Mouse (Mus musculus): ENCODE data around the gene Gm14226. TPM values are rescaled to one million over a fixed set of nuclear protein-coding genes. Genes with fewer than 3 reads are reported as not detected.
A peak's percentile ranks its signal among the peaks of the same experiment; 100 is the strongest.
"Not testable (repeated sequence)": the region's sequence is repeated elsewhere in the genome, so short reads cannot be mapped to it uniquely, and the experiment has no call there.

The Gm14226 gene
- polyA plus RNA-seq (2012; fragmentation: generic; extraction: Trizol): not detected

DNA sequence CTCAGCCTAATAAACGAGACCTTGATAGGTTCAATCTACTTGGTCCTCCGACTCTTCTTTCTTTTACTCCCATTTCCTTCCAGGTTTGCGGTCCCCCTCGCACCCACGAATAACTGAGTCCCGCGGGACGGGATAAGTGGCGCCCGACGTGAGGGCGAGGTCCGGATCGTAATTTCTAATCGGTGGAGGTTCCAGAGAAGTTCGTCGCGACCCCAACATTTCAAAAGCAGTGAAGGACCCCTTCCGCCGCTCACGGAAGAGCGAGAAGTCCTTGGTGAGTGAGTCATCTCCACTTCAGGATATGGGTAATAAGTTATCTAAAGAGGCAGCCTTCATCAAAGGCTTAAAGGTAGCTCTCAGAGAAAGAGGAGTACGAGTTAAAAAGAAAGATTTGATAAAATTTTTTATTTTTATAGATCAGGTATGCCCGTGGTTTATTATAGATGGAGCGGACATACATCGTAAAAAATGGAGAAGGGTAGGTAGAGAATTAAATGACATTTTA is at the start of gene Gm14226:
Gene Gm14226 (plus strand): TSS at position 16 of the 505 bp plus-strand sequence.
- H3K79me2 ChIP-seq (ENCODE audit: control insufficient read depth, insufficient read depth); H3K36me3 ChIP-seq (ENCODE audit: control insufficient read depth, insufficient read depth); H3ac ChIP-seq (ENCODE audit: control insufficient read depth, insufficient read length); H3K27me3 ChIP-seq (ENCODE audit: control insufficient read depth, insufficient read depth, insufficient read length); H3K4me3 ChIP-seq: not testable (repeated sequence)
- peak within 1 kb of the TSS; percentile 56 for H3K4me2 ChIP-seq (ENCODE audit: low read depth)

DNA sequence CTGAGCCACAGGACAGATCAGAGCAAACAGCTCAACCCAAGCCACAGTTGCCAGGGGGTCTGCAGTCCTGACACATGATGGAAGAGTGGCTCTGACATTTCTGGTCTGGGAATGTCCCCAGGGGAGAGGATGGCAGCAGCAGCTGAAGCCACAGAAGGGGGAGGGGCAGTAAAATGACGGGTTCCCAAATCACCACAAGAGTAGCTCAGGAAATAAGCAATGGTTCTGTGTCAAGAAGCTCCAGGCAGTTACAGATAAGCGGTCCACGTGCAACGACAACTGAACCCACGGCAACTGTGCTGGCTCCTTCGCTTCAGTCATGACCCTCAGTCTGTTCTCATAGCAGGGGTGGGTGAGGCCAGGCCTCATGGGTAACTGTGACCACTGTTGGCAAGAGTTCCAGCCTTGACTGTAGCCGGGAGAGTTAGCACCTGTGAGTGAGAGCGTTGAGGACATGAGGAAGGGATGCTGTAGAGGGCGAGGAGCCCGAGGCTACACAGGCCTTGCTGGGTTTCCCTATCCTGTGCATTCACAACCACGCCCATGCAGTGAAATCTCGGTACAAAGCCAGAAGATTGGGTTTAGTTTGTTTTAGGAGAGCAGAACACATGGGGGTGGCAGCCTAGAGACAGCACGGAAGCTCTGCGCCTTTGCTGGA is 48.2 kb upstream of the Gm14226 start:
- H3ac ChIP-seq (ENCODE audit: control insufficient read depth, insufficient read length); H3K4me3 ChIP-seq; H3K36me3 ChIP-seq (ENCODE audit: control insufficient read depth, insufficient read depth); H3K79me2 ChIP-seq (ENCODE audit: control insufficient read depth, insufficient read depth); H3K4me2 ChIP-seq (ENCODE audit: low read depth); H3K27me3 ChIP-seq (ENCODE audit: control insufficient read depth, insufficient read depth, insufficient read length): not testable (repeated sequence)
- TF ChIP-seq MYOG (IDR thresholded peaks at IDR 0.05; ENCODE audit: control insufficient read depth in 1 of 3, insufficient read depth in 1 of 3, insufficient read length in 2 of 3, low read depth in 2 of 3): peak in 1 of 3 experiments; percentile 38

DNA sequence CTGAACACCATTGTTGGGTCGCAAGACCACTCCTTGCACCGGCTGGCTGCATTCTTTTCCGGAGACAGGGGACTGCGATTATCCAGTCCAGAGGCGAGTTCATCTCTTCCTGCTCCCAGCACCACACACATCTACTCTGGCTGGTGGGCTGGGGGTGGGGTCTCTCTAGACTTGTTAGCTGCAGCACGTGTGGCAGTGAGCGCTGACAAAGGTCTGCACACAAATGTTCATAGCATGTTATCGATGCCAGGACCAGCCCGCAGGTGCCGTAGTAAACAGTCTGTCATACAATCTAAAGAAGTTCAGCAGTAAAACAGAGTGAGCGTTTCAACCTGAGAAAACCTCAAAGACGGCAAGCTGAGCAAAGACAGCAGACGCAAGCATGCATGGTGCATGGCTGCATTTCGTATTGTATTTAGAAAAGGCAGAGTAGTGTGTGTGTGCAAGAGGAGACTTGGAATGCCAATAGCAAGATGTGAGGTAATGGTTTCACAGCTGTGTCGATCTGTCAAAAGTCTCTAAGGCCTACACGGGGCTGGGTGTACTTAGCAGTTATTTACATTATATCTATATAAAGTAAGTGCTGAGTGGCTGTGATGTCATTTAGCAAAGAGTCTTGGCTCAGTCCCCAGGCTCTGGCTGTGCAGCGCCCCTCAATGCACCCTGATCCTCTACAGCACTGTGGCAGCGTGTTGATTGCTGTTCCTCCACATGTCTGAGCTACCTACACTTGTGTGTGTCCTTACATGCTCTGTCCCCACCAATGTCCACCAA is 46.0 kb upstream of the Gm14226 start:
- TF ChIP-seq POLR2AphosphoS2 (IDR thresholded peaks at IDR 0.05; ENCODE audit: insufficient read length, low read depth) (no peak), POLR2A (IDR thresholded peaks at IDR 0.05; ENCODE audit: insufficient read length, low read depth) (no peak), MYOG (IDR thresholded peaks at IDR 0.05; ENCODE audit: control insufficient read depth in 1 of 3, insufficient read depth in 1 of 3, insufficient read length in 2 of 3, low read depth in 2 of 3) (no peak), MYOD1 (IDR thresholded peaks at IDR 0.05; ENCODE audit: control insufficient read depth in 1 of 3, insufficient read length in 2 of 3, low read depth in 2 of 3) (peak in 2 of 3 experiments; percentile 18 to 28)
- no peaks in the 10 kb centered on the region for H3K79me2 ChIP-seq (ENCODE audit: control insufficient read depth, insufficient read depth)
- no peak overlapping the region for H3K4me2 ChIP-seq (ENCODE audit: low read depth)
- H3K4me3 ChIP-seq: no peak overlapping the region
- no peaks in the 10 kb centered on the region for H3K36me3 ChIP-seq (ENCODE audit: control insufficient read depth, insufficient read depth)
- H3K27me3 ChIP-seq (ENCODE audit: control insufficient read depth, insufficient read depth, insufficient read length): no peaks in the 10 kb centered on the region
- H3ac ChIP-seq (ENCODE audit: control insufficient read depth, insufficient read length): no peak overlapping the region

DNA sequence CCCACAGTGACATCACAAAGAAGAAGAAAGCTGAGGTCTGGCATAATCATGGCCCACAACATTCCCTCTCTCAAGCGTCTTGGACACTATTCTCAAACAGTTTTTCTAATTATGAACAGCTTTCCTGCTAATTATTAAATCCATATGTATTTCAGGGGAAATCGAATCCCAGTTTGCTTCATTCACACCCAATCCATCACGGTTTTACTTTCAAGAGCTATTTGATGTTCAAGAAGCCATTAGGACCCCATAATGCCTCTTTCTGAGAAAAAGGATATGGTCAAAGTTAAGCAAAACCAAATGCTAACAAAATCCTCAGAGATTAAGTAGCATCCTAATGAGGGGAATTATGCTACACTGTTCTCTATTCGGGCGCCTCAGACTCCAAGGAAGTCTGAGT is 45.1 kb upstream of the Gm14226 start:
- no peaks in the 10 kb centered on the region for H3K79me2 ChIP-seq (ENCODE audit: control insufficient read depth, insufficient read depth)
- no peaks in the 10 kb centered on the region for H3K36me3 ChIP-seq (ENCODE audit: control insufficient read depth, insufficient read depth)
- H3K4me3 ChIP-seq: no peak overlapping the region
- H3ac ChIP-seq (ENCODE audit: control insufficient read depth, insufficient read length): no peak overlapping the region
- no peaks in the 10 kb centered on the region for H3K27me3 ChIP-seq (ENCODE audit: control insufficient read depth, insufficient read depth, insufficient read length)
- no peak overlapping the region for H3K4me2 ChIP-seq (ENCODE audit: low read depth)
- no peak for TF ChIP-seq POLR2AphosphoS2 (IDR thresholded peaks at IDR 0.05; ENCODE audit: insufficient read length, low read depth)
- no peak for TF ChIP-seq SRF (IDR thresholded peaks at IDR 0.05; ENCODE audit: control insufficient read depth, insufficient read length, low read depth)
- TF ChIP-seq REST (IDR thresholded peaks at IDR 0.05; ENCODE audit: insufficient read depth, insufficient read length): no peak
- no peak for TF ChIP-seq TCF12 (IDR thresholded peaks at IDR 0.05; ENCODE audit: insufficient read depth, poor library complexity, severe bottlenecking)
- no peak for TF ChIP-seq MYOG (IDR thresholded peaks at IDR 0.05; ENCODE audit: control insufficient read depth in 1 of 3, insufficient read depth in 1 of 3, insufficient read length in 2 of 3, low read depth in 2 of 3)
- TF ChIP-seq USF1 (IDR thresholded peaks at IDR 0.05; ENCODE audit: low read depth): no peak
- TF ChIP-seq CEBPB (IDR thresholded peaks at IDR 0.05; ENCODE audit: insufficient read depth, poor library complexity, severe bottlenecking): no peak
- no peak for TF ChIP-seq MYOD1 (IDR thresholded peaks at IDR 0.05; ENCODE audit: control insufficient read depth in 1 of 3, insufficient read length in 2 of 3, low read depth in 2 of 3)
- TF ChIP-seq TCF3 (IDR thresholded peaks at IDR 0.05; ENCODE audit: insufficient read length, low read depth): no peak
- TF ChIP-seq MAX (IDR thresholded peaks at IDR 0.05; ENCODE audit: low read depth): no peak
- no peak for TF ChIP-seq E2F4 (IDR thresholded peaks at IDR 0.05; ENCODE audit: insufficient read depth)
- TF ChIP-seq POLR2A (IDR thresholded peaks at IDR 0.05; ENCODE audit: insufficient read length, low read depth): no peak

DNA sequence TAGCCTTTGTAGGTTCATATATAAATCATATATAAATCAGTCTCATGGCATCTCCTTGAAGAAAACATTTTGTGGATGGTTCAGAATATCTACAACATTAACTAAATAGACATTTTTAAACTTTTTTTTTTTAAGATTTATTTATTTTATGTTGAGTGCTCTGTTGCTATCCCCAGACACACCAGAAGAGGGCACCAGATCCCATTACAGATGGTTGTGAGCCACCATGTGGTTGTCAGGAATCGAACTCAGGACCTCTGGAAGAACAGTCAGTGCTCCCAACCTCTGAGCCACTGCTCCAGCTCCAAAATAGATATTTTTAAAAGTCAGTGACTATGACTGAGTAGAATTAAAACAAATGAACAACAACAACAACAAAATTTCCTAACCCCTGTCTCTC is 31.5 kb upstream of the Gm14226 start:
- no peaks in the 10 kb centered on the region for H3K79me2 ChIP-seq (ENCODE audit: control insufficient read depth, insufficient read depth)
- no peak overlapping the region for H3K4me2 ChIP-seq (ENCODE audit: low read depth)
- H3K36me3 ChIP-seq (ENCODE audit: control insufficient read depth, insufficient read depth): no peaks in the 10 kb centered on the region
- TF ChIP-seq REST (IDR thresholded peaks at IDR 0.05; ENCODE audit: insufficient read depth, insufficient read length) (no peak), MYOG (IDR thresholded peaks at IDR 0.05; ENCODE audit: control insufficient read depth in 1 of 3, insufficient read depth in 1 of 3, insufficient read length in 2 of 3, low read depth in 2 of 3) (no peak), TCF3 (IDR thresholded peaks at IDR 0.05; ENCODE audit: insufficient read length, low read depth) (no peak), TCF12 (IDR thresholded peaks at IDR 0.05; ENCODE audit: insufficient read depth, poor library complexity, severe bottlenecking) (no peak), POLR2A (IDR thresholded peaks at IDR 0.05; ENCODE audit: insufficient read length, low read depth) (no peak), USF1 (IDR thresholded peaks at IDR 0.05; ENCODE audit: low read depth) (no peak), MYOD1 (IDR thresholded peaks at IDR 0.05; ENCODE audit: control insufficient read depth in 1 of 3, insufficient read length in 2 of 3, low read depth in 2 of 3) (no peak)
- no peak overlapping the region for H3ac ChIP-seq (ENCODE audit: control insufficient read depth, insufficient read length)
- no peaks in the 10 kb centered on the region for H3K27me3 ChIP-seq (ENCODE audit: control insufficient read depth, insufficient read depth, insufficient read length)
- H3K4me3 ChIP-seq: no peak overlapping the region
